Mouse (Mus musculus) ovary, postnatal 36 days (tissue): ENCODE results near the gene Orc6.
A peak's percentile ranks its signal among the peaks of the same experiment; 100 is the strongest.

ENCODE experiments used
- DNase-seq: peaks from one replicate; pipeline ENCODE4 v3.0.0; 2022; ENCODE audit warnings: low spot score, mixed read lengths

Gene Orc6

DNA sequence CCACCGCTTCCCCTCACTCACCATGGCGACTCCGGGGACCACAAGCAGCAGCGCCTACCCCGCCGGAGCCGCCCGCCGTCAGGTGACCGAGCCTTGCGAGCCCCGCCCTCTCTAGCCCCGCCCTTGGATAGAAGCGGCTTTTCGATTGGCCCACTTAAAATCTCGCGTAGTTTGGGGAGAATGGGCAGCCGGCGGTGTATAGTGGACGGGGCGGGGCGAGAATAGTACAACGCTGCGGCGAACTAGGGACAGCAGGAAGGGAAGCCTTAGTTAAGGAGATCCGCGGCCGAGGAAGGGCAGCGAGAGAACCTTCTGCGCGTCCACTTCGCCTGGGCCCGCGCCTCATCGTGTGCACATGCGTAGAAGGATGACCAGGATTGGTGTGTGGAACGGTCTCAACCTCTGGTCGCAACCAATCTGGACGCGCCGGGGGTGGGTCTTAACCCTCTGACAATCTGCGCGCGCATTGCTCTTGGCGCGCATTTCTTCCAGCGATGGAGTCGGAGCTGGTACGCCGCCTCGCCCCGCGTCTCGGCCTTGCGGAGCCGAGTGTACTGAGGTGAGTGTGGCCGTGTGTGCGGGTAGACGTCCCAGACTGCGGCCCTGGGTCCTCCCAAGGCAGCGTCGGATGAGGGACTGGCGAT lies at the start of gene Orc6, which contains the start of gene Vps35:
Orc6 (plus strand) TSS at position 199 of the 644 bp plus-strand sequence.
Vps35 (minus strand) TSS at position 369 of the 644 bp plus-strand sequence.
- peak; percentile 94 for DNase-seq

DNA sequence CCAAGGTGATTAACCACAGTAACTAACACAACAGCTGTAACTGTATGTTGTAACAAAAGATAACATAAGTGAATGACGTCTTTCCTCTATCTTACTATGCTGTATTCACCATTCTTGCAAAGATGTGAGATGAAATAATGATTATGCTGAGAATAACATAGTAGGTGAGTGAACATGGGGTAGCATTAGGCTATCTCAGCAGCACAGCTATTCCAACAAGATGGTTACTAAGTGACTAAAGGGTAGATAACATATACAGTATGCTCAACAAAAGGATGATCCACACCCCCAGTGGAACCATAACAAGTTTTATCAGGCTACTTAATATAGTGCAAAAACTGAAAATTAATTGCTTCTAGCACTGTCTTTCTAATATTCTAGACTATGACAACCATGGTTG lies 12.6 kb upstream of the Orc6 start:
- no peak for DNase-seq

DNA sequence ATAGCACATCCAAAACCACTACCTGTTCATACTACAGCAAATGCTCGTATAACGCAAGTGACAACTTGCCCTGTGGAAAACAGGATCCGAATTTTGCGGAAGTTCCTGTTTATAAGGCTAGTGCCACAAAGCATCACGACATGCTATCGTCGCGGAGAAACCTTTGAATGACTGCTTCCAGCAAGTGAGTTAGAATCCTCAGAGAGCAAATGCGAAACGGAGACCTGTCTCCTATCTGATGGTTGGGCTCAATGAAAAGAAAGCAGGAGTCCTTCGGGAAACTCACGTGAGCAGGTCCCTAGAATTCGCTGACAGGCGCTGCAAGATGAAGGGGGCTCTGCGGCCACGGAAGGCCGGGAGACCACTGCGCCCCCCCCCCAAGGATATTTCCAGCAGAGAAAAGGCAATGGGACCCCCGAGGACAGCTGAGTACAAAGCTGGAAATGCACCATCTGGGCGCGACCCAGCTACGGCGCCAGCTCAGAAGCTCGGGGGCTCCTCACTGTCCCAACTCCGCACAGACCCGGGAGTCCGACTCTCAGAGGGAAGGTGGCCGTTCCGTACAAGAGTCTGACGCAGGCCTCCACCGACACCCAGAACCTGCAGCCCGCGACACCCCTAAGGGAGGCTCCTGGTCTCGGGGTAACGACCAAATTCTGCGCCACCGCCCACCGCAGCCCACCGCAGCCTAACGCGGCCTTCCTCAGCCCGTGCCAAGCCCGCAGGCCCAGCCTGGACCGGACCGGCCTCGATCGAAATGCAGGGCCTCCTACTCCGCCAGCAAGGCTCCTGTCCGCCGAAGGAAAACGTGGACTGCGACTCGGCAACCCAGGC lies 615 bp upstream of the Orc6 start:
- DNase-seq, result no peak

DNA sequence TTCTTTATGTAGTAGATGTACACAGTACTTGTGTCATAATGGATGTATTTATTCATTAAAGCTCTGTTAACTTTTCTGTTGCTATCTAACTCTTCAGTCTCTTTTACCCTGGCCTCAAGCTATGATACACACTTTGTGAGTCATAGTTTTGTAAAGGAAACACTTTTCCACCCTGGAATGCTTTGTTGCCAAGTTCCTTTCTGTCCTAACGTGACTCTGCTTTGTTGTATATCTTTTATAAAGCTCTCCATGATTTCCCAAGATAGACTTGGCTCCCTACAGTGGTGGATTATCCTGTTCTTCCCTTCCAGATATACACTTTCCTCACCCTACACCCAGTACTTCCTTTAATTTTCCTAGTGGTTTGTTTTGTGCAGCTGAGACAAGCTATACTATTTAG lies 2.5 kb downstream of the Orc6 start:
- no peak for DNase-seq

DNA sequence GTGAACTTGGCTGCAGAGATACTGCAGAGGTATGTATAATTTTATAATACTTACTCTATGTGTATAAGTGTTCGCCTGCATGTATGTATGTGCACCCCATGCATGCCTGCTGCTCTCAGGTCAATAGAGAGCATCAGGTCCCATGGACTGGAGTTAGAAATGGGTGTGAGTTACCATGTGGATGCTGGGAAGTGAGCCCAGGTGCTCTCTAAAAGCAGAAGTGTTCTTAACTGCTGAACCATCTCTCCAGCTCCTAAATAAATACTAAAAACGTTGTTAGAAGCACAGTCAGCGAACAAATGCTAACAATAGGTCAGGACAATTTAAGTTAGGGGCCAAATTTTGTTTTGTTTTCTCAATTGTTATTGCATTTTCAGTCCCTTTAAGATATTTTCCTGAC lies 3.5 kb downstream of the Orc6 start:
- no peak for DNase-seq

DNA sequence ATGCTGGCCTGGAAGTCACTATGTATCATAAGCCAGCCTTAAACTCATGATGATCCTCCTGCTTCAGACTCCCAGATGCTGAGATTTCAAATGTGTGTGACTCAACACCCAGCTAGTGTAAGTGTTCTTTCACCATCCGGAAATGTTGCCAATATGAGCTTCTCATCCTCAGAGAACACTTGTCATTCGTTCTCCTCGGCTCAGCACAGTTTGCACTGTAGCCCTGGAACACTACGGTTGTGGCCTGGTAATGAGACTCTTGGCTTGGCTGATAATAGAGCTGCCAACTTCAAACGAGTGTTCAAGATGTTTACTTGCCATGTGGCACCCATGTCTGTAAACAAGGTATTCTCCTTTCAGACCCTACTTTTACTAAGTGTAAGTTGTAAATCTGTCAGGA lies 4.1 kb downstream of the Orc6 start:
- no peak for DNase-seq

DNA sequence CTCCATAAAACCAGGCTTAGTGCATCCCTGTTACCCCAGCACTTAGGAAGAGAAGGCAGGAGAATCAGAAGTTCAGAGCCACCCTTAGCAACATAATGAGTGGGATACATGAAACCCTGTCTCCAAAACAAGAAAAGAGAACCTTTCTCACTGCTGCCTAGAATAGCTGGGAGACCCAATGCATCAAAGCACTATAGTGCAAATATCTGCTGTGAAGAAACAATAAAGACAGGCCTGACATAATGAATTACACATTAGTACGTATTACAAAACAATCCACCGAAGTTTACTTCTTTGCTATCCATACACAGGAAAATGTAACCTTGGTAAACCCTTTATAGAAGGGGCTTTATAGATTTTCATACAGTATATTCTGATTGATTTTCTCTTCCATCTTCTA lies 9.1 kb downstream of the Orc6 start:
- DNase-seq, result no peak

DNA sequence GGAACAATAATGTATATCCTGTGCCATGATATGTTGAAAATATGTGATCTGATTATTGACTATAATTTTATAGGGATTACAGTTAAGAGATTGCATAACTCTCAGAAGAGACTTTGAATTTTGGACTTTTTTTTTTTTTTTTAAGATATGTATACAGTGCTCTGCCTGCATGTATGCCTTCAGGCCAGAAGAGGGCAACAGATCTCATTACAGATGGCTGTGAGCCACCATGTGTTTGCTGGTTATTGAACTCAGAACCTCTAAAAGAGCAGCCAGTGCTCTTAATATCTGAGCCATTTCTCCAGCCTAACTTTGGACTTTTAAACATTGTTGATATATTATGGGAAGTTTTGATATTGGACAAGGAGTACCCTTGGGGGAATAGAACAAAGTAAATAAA lies 12.3 kb downstream of the Orc6 start:
- no peak for DNase-seq

DNA sequence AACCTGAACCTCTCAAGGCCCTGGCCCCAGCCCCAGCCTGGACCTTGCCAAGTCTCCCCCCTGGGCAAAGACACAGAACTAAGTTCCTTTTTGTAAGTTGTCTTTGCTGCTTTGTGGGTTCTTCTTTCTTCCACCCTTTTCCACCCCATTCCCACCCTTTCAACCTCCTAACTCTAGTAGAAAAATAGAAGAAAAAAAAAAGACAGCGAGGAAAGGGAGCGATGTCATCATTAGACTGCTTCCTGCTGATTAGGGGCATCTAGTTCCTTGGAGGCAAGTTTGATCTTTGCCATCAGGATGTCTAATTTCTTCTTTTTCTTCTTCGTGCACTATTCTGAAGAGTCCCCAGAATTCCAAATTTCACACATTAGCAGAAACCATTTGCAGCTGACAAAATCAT lies 13.6 kb downstream of the Orc6 start:
- no peak for DNase-seq

DNA sequence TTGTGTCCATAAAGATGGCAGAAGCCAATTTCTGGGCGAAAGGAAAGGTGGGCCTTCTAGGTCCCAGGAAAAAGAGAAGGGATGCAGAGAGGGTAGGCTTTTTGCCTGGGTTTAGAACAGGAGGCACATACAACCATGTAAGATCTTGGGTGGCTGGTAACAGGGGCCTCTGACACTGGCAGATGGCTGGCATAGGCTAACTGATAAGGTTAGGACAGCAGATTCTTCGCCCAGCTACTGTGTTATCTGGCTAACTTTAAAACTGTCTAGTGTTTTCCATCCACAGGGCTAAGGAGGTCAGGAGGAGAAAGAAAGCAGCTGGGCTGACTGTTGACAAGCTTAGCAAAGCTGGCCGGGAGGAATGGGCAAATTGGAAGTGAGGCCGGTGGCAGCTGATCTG lies 19.1 kb downstream of the Orc6 start:
- no peak for DNase-seq

DNA sequence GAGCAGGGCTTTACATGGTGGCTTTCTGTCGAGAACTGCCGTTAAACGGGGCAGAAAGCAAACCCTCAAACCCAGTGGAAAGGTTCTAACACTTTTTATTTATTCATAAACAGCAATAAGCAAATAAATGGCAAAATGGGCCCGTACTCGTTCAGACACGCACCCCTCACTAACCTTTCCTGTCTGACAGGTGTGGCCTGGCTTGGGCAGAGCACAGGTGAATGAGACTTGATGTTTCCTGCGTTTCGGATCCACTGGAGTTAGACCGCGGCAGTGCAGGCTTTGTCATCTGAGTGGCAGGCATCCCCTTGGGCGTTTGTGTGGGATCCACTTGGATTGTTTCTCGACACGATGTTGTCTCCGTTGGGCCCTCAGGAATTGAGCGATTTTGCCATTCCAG lies 22.5 kb downstream of the Orc6 start:
- DNase-seq, result no peak

DNA sequence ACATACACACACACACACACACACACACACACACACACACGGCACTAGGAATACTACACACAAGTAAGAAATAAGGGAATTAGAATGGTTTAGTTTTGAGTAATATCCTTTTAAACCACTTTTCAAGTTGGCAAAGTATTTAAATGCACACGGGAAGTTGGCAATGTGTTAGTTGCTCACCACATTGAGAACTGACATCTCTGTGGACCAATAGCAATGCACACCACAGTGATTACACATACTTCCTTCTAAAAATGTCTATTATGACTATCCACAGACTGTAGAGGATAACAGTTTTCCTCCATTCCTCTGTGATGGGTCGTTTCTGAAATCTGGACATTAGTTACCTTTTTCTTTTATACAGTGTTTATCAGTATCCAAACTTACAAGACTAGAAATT lies 23.7 kb downstream of the Orc6 start:
- no peak for DNase-seq

DNA sequence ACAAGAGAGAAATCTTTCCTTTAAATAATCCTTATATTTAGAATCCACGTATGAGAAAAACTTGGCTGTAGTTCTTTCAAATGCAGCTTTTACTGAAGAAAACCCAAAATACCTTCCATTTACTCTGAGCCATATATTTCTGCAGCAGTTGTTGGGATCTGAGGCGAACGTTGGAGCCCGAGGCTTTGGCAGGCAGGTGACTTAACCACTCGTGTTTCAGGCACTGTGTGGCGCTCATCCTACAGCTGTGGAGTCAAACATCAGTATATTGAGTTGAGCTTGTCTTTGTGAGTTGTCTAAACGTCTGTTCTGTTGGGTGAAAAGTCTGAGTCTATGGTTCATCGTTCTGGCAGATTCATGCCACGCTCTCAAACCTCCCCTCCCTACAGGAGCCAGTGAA lies 27.6 kb downstream of the Orc6 start:
- DNase-seq, result no peak

DNA sequence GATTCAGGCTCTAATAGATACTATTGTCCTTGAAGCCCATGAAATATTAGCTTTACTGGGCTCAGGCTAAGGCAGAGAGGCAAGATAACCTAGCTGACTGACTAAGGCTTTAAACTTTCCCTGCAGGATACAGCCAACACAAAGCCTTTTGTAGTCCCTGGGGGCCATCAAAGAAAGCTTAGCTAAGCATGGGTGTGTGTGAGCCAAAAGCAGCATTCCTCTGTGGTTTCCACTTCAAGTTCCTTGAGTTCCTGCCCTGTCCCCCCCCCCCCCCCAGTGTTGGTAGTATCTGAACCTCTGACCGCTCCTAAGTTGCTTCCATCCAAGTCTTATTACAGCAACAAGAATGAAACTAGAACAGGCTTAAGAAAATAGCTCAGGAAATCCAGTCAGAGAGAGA lies 30.1 kb downstream of the Orc6 start:
- no peak for DNase-seq

DNA sequence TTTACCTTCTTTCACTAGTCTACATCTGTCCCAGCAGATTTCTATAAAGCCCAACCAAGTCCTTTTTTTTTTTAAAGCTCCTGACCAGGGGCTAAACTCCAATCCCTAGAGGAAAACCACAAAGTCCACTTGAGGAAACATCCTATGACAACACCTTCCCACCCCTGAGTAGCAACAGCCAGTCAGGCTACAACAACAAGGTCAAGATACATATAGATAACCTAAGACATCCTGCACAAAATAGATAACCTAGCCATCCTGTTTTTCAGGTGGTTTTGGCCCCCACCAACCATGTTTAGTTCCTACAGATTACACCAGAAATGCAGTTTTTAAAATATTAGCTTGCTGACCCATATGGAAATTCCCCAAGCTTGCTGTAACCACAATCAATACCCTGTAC lies 35.7 kb downstream of the Orc6 start:
- no peak for DNase-seq

DNA sequence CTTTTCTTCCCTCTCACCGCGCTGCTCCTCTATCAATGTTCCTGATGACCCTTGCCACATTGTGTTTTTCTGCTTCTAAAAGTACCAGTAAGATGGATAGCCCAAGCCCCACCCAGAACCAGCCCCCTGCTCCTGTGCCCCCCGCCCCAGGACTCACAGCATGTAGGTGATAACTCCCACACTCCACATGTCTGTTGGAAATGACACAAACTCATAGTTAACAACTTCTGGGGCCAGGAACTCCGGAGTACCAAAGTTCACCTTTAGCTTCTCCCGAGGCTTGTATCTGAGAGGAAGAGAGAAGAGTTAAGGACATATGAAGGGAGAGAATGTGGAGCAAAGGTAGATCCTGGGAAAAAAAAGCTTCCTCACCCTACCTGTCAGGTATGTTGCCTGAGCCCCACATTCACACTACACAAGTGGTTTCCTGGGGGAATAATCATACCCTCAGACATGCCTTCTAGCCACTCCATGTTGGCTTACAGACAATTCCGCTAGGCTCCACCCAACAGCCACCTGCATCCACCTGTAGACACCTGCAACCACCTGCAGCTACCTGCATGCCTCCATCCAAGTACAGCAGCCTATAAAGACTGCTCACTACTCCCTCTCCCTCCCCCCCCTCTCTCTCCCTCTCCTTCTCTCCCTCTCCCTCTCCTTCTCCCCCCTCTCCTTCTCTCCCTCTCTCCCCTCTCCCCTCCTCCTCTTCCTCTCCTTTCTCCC lies 36.9 kb downstream of the Orc6 start:
- no peak for DNase-seq

DNA sequence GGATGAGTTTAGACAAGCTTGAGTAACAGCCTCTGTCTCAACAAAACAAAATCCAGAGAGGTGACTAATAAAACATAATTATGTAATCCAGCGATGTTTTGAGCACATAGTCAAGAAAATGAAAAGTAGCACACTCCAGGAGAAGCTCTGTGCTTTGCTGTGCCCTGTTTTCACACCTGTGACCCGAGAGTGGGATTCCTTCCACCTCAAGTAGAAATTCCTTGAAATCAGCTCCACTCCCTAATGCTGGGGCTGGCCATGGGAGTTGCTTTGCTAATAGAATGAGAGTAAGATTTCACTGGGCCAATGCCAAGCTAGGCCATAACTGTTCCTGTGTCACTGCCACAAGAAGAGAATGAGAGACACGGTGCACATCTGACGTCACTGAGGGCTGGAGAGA lies 38.2 kb downstream of the Orc6 start:
- no peak for DNase-seq

DNA sequence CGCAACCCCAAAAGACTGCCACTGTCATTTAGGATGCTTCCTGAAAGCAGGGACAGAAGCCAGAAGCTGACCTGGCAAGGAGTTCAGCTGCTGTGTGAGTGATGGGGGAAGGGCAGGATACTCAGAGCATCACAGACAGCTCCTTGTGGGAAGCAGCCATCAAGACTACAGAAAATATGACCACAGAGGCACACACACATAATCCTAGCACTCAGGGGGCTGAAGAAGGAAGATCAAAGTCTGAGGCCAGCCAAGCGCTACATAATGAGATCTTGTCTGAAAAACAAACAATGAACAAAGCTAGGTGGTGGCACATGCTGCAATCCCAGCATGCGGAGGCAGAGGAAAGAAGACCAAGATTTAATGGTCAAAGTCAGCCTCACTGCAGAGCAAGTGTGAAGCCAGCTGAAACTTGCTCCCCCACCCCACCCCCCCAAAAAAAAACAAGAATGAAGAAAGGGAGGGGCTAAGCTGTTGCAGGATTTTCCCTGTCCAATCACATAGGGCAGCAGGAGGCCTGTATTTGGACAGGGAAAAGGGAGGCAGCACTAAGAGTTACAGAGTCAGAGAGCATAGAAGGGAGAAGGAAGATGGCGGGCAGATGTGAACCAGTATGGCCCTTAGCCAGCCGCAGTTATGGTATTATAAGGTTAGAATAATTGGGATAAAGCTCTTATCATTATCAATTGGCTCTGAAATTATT lies 40.6 kb downstream of the Orc6 start:
- no peak for DNase-seq

DNA sequence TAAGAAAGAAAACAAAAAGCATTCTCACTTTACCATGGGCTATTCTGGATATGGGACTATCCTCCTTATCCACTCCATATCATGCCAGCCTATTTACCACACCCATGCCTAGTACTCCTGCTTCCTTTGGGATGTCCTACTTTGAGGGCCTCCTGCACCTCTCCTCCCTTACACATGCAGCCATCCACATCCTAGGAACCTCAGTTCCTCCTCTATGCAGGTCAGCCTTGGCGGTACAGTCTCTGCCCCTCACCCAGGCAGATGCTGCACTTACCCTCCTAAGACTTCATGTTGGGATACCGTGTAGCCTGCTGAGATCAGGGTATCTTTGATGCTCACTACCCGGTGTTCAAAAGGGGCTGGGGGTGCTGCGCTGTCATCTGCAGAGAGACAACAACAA lies 53.9 kb downstream of the Orc6 start:
- no peak for DNase-seq
